Mouse (Mus musculus) WW6 (cell line): ENCODE measurements around the gene Rabac1.

Experiments
- DNase-seq: peaks from one replicate; pipeline ENCODE4 v3.0.0-alpha.2; 2013; ENCODE audit warnings: low read depth, low spot score

The Rabac1 gene

DNA sequence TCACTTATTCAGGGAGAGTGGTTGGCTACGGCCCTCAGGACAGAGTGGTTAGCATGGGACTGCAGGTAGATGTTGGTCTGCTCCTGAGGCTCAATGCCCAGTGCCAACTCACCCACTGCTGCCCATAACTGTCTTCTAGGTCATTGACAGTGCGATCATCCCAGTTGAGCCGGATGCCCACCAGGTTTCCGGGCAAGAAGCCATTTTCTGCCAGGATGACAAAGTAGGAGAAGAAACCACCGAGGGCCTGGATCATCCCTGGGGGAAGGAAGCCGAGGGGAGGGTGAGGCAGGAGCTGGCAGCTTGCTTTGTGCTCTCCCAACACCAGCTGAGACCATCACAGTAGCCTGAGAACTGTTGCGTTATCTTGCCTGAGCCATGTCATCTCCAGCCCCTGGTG is 7.9 kb upstream of the Rabac1 start:
- DNase-seq, result no peak

DNA sequence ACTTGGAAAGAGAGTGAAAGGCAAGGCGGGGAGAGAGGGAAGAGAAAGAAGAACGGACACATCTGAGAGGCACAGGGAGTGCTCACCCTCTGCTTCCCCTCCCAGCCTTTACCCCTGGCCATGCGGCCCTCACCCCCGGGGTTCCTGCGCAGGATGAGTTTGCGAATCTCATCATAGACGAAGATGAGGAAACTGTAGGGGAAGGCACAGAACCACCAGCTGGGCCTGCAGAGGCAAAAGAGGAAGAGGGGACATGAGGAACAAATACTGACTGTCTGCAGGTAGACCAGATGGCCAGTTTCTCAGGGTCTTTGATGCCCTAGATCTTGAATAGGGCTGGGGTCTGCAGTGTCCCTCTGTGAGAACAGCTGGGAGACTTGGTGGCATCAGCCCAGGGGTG is 6.2 kb upstream of the Rabac1 start:
- DNase-seq, result no peak

DNA sequence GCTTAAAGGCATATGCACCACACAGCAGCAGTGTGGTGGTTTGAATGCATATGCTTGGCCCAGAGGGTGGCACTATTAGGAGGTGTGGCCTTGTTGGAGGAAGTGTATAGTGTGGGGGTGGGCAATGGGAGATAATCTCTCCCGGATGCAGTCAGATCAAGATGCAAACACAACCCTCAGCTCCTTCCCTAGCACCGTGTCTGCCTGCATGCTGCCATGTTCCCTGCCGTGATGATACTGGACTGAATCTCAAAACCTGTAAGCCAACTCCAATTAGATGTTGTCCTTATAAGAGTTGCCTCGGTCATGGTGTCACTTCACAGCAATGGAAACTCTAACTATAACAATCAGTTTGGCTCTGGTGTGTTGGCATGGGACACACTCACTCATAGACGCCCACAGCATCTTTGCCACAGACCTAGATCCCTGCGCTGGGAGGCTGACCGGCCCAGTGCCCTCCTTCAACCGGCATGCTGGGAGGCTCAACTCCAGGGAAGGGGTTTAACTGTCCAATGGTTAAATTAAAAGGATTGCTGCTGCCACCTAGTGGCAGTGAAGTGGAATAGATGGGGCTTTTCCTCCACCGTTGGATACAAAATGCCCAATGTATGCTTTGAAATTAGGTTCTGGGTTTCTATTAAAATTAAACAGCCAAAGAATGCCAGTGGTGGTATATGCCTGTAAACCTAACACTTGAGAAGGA is 2.5 kb upstream of the Rabac1 start:
- no peak for DNase-seq

DNA sequence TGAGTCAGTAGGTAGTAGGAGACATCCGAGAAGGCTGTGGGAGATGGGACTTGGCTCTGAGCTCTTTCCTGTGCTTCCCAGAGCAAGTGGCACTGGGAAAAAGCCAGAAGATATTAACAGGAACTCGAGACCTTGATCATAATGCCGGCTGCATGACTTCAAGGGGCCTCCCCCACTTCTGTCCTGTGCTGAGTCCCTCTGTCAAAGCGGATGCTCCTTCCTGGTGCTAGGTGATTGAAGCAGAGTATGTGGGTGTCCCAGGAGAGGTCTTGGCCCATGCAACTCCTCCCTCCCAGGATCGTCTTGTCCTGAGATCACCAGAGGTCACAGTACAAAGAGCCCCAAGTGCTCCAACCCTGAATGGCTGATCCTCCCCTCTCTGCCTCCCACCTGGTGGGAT is 1.3 kb upstream of the Rabac1 start:
- no peak for DNase-seq

DNA sequence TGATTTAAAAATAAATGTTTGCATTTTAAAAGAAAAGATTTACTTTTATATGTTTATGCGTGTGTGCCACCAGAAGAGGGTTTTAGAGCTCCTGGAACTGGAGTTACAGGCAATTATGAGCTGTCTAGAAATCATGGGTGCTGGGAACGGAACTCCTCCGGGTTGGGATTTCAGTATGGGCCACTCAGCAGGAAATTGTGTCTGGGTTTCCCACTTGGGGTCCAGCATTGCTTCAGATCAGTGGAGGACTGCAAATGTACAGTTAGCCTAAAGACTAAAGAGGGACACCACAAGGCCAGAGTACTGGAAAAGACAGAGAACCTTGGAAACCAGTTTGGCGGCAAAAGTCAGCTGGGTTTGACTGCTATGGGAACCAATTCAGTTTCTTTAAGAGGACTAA is 654 bp upstream of the Rabac1 start:
- DNase-seq, result no peak

DNA sequence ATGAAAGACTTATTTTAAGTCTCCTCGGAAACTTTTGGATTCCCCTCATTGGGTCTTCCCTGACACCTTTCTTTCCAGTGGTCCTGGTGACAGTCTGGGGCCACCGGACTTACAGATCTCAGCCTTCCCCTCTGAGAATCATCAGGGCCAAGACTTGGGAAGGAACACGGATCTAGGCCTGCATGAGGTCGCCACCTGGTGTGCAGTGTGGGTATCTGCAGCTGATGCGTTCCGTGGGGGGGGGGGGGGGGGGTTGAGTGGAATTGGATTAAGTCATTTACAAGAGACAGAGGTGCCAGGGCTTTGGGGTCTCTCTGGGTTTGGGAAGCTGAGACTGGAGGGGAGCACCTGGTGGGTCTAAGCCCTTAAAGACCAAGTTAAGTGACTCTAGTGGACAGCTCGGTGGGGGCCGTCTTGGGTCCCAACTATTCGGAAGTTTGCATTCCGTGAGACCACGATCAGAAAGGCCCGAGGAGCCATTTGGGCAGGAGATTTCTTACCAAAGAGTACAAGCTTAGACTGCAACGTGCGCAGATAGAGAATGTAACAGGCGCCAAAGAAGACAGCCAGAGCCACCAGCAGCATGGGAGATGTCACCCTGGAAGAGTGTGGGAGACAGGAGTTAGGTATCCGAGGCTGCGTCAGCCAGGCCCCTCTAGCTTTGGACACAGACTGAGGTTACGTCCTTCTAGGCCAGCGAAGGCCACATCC is 1.1 kb downstream of the Rabac1 start:
- no peak for DNase-seq

DNA sequence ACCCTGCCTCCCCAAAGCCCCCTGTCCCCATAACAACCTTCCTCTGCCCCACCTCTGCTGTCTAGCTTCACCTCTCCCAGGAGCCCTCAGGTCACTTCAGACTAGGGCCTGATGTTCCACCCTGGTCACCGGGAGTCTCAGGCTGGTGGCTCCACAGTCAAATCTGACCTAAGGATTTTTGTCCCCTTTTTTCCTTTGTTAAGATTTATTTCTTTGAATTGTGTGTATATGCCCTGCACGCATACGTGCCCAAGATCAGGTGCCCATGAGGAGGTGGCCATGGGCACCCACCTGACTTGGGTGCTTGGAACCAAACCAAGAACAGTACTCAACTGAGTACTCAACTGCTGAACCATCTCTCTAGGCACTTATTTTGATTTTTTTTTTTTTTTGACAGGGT is 2.2 kb downstream of the Rabac1 start:
- no peak for DNase-seq

DNA sequence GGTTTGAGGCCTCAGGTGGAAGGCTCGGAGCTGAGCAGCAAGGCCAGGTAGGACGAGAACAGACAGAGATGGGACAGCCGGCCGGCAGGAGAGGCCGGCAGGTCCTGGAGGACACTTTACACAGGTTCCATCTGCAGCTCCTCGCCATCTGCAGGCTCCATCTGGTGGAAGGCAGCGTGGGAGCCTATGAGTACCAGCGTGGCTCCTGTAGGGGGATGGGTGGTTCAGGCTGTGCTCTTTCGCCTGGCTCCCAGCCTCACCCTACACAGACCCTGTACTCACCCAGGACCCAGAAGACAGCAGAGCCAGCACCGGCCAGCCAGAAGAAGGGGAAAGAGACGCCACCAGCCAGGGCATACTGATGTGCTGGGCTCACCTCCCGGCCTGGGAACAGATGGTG is 2.7 kb downstream of the Rabac1 start:
- DNase-seq, result no peak

DNA sequence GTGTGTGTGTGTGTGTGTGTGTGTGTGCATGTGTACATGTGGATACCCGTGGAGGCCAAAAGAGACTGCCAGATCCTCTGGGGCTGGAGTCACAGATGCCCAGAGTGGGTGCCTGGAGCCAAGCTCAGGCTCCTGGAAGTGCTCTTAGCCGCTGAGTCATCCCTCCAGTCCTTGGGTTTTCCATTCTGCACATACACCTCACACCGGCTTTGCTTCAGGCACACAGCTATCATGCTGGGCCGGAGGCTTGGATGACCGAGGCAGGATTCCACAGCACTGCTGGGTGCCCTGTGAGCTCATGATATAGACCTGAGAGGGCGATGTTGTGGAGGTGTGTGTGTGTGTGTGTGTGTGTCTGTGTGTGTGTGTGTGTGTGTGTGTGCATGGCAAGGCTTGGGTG is 4.1 kb downstream of the Rabac1 start:
- no peak for DNase-seq

DNA sequence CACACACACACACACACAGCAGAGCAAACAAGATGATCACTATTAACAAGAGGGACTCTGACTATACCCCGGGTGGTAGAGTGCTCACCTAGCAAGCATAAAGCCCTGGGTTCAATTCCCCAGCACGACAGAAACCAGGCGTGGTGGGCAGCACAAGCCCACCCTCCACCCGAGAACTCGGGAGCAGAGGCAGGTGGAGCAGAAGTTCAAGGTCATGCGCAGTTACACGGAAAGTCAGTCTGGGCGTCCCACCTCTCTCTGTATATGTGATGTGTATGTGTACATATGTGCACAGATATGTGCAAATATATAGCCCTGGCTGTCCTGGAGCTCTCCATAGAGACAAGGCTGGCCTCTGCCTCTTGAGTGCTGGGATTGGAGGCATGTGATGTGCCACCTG is 4.6 kb downstream of the Rabac1 start:
- no peak for DNase-seq

DNA sequence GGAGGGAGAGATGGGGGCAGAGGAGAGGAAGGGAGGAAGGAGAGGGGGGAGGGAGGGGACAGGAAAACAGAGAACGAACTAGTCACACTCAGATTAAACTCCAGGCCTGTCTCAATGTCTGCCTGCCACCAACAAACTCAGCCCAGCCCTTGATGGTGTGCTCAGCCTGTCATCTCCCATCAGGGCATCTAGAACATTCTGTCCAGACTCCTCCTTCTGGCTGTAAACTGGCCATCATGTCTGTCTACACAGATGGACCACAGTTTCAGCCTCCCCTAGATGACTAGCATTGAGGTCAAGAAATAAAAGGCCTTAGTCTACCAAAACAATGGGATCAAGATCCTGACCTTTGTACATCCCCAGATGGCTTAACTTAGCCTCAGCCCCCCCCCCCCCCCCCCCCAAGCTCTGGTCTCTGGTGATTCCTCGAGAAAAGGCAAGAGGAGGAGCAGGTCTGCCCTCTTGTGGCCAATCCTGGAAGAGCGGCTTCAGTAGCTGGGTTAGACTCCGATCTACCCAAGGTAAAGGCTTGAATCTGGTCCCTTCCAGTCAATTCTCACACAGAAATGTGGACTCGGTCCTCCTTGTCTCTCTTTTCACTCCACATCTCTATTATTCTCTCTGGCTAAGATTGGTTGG is 7.5 kb downstream of the Rabac1 start:
- DNase-seq, result no peak

DNA sequence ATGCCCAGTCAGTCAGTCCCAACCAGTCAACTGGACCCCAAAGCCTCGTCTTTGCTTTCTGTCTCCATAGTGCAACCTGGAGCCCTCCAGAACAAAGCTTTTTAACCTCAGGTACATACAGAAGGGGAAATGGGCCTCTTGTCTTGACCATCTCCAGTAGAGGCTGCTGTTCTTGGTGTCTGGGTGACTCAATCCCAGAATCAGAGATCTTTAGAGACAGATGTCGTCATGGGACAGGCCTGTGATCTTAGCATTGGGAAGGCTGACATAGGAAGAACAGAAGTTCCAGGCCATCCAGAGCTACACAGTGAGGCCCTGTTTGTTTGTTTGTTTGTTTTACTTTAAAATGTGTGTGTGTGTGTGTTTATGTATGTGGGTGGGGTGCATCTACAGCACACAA is 8.3 kb downstream of the Rabac1 start:
- no peak for DNase-seq

DNA sequence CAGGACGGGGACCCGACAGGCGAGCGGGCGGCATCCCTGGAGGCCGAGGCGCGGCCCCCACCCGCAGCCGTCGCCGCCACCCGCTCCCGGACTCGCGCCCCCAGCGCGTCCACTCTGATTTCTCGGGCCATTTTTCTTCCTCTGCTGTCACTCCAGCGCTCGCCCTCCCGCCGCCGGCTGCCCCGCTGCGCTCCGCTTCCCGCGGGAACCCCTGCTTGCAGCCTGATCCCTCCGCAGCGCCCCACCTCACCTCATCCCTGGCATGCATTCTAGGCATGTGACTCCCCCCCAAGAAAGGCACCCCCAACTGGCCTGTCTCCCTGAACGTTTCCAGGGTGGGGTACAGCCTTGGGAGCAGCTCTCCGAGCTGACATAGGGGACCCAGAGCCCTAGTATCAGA is 17.3 kb downstream of the Rabac1 start:
- DNase-seq, result no peak

DNA sequence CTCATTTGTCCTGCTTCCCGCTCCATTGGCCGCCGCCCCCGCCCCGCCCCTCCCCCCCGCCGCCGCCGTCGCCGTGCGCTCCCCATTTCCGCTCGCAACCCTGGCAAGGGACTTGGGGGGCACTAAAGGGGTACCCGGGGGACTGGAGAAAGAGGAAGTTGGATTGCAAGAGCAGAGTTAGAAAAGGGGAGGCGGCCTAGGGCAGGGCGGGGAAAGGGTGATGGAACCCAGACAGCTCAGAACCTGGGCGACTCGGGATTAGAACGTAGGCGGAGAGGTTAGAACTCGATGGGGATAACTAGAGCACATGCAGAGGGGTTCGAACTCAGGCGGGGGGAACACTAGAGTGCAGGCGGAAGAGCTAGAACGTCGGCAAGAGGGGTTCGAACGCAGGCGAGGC is 18.1 kb downstream of the Rabac1 start:
- DNase-seq, result no peak

DNA sequence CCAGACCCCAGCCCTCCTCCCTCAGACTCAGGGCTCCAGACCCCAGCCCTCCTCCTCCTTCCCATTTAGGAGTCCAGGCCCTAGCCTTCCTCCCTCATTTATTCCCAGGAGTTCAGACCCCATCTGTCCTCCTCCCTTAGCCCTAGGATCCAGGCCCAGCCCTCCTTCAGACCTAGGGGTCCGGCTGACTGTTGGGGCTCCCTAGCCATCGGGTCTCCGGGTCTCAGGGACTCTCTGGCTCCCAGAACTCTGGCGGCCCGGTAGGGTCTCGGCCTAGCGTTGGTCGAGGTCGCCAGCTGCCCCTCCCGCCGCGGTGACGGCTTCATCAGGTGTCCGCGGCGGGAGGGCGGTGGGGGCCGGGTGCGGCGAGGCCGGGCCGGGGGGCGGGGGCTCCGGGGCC is 18.6 kb downstream of the Rabac1 start:
- DNase-seq, result no peak

DNA sequence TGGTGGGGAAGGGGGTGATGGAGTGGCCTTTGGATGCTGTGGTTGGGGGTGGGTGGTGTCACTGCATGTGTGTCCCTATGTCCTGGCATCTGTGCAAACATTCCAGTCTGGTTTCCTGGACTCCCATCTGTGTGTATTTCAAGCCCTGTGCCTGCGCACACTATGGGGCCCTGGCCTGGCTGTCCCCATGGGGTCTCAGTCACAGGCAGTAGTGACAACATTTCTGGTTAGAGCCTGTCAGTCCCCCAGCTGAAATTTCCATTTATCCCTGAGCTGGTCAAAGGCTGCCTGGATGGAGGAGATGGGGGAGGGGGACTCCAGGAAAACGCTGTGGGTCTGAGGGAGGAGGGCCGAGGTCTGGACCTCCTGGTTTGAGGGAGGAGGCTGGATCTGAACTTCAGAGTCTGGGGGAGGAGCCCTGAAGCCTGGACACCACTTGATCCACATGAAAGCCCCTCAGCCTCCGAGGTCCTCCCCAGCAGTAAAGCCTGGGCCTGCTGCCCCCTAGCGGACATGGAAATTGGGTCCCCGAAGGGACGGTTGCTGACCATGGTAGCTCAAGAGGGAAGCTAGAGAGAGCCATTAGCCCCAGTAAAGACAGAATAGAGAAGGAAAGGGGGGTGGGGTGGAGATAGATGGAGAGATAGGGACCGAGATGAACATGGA is 22.5 kb downstream of the Rabac1 start:
- peak; percentile 60 for DNase-seq

DNA sequence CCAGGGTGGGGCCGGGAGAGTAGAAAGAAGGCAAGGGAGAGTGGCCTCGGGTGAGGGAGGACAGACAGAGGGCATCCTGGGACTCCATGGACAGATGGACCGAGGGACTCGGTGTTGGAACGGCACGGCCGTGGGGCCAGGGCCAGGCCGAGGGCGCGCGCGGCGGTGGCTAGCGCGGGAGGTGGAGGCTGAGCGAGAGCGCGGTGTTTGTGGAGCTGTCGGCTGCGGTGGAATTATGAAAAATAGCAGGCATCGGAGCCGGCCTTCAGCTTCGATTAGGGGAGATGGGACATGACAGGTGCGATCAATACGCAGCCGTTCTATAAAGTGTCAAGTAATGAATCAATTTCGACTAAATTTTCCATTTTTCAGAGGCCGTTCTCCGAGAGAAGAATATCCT is 23.8 kb downstream of the Rabac1 start:
- no peak for DNase-seq

DNA sequence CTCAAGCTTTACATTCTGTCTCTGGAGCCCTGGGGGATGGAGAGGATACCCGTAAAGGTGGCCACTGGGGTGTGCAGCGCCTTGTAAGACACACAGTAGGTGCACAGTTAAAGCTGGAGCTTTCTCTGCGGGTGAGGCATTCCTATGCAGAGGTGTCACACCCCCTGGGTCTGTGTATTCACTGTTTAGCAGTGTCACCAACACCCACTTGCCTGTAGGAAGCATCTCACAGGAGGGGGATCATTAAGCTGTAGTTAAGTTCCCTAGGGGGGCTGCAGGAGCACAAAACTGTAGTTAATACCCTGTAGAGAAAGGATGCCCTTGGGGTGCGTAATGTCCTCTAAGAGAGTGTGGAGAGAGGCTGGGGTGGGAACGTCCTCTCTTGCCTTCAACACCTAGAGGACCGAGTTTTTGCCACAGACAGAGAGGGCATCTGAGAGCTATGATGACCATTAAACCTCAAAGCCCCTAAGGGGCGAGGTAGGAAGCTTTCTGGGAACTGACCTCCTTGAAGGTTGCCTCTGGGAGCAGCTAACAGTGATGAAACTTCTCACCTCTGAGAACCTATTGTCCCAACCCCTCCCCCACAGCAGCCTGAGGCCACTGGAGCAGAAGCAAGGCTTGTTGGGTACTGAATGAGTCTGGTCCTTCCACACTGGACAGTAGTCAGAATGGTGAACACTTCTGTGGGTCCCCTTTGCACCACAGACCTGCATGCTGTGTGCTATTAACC is 25.1 kb downstream of the Rabac1 start:
- no peak for DNase-seq

DNA sequence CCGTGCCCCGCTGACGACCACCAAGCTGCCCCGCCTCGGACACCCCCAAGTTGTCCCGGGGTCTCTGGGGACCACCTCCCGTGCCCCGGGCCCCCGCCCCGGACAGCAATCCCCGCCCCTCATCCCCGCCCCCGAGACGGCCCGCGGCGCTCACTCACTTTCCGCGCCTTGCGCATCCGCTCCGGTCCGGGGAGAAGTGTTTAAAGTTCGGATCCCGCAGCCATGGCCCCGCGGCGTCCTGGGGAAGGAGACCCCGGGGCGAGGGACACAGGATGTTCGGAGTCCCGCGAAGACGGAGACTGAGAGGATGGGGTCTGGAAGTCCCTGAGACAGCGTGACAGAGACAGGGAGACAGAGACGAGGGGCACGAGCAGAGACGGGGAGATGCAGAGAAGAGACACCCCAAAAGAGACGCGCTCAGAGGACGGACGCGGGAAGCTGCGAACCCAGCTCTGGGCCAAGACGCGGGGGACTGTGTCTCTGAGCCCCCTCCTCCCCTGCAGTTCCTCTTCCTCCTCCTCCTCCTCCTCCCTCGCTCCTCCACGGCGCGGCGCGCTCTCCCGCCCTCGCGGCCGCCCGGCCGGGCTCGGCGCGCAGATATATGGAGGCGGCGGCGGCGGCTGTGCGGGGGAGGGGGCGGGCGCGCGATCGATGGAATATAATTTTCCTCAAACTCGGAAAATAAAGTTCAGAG is 28.1 kb downstream of the Rabac1 start, which contains the start of gene Gm4881:
Gene Gm4881 (minus strand): TSS at position 238 of the 694 bp plus-strand sequence.
- DNase-seq, result no peak

DNA sequence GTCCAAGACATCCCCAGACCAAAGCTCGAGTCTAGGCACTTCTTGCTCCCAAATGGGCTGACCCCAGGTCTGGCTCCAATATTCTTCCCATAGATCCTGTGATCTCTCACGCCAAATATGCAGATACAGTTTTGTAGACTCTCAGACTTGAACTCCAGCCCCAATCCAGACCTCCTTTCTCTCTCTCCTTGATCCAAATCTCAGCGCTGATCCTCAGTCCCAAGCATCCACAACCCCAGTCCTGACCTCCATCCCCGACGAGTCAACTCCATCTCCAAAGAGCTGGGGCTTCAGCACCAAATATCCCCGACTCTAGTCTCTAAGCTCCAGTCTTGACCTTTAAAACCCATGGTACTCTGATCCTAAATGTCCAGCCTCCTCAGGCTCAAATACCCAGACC is 28.9 kb downstream of the Rabac1 start:
- DNase-seq, result no peak

DNA sequence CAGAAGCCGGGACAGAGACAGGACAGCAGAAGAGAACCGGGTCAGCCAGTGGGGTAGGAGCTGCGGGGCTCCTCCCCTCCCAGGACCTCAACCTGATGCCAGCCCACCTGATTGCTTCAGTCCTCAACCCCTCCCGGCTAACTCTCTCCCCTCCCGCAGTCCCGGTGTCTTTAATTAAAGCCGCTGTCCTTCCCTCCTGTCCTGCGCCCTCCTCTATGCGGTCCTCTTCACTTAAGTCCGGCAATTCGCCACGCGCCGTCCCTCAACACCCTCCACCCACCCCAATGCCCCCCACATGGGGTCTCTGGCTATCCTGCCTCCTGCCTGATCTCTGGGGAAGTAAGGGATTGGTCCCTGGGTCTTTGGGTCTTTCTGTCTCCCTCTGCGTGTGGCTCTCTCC is 40.9 kb downstream of the Rabac1 start:
- DNase-seq, result no peak
